Mouse (Mus musculus) frontal cortex, postnatal 10 days (tissue): ENCODE data around the gene Syt8.

ENCODE experiments used
- DNase-seq, 2 experiments: peaks; one replicate each; pipeline ENCODE4 v3.0.0; 2022; ENCODE audit warnings: low spot score in 2 of 2, mixed read lengths in 1 of 2

The Syt8 gene

GRCm38 (mm10) chr7:142476271-142476670 lies 41.6 kb downstream of the Syt8 start:
- DNase-seq = no peak

- peak in 1 of 2 experiments; percentile 31 for DNase-seq
Observed at GRCm38 (mm10) chr7:142476795-142477452, 42.3 kb downstream of the Syt8 start.

DNA sequence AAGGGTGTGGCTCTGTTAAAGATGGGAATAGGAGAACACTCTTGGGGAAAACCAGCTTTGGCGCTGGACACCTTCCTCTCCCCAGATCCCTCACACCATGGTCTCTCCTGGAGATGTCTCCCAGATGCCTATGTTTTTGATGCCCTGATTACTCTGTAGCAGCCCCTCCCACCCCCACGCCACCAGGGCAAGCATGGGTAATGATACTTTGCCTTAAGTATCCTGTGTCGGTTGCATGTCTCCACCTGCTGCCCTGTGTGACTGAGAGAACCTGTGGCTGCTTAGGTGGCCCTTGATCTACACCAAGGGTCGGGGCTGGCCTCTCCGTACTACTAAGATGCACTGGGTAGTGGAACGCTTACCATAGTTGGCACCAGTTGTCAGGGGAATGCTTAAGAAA lies 43.4 kb downstream of the Syt8 start:
- DNase-seq = no peak

DNA sequence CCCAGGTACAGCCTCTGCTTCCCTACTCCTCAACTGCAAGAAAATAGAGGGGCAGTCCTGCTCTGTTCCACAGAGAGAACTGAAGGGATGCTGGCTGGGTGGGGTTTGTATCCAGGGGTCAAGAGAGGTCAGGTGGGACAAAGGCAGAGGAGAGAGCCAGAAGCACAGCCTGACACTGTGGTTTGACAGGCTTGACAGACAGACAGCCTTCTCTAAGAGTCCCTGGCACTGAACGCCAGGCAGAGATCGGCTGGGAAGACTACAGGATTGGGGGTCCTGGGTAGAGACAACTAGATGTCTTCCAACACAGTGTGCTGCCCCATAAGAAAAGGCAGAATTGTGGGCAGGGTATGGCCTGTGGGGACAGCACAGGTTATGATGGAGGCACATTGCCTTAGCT lies 43.9 kb downstream of the Syt8 start:
- DNase-seq = no peak

DNA sequence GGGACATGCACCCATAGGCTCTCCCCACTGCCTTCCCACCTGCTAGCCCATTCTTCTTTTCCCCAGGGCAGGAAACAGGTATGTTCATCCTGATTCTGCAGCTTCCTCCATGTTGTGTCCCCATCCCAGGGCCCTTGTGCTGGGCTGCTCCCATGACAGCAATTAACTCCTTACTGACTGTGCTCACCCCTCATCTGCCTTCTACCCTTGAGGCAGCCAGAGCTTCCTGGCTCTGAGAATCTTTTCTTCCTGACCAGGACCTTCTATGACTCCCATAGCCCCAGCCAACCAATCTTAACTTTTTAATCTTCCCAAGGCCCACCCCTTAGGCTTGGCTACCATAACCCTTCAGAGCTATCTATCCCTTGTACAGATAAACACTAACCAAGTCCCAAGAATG lies 44.7 kb downstream of the Syt8 start:
- DNase-seq = no peak

DNA sequence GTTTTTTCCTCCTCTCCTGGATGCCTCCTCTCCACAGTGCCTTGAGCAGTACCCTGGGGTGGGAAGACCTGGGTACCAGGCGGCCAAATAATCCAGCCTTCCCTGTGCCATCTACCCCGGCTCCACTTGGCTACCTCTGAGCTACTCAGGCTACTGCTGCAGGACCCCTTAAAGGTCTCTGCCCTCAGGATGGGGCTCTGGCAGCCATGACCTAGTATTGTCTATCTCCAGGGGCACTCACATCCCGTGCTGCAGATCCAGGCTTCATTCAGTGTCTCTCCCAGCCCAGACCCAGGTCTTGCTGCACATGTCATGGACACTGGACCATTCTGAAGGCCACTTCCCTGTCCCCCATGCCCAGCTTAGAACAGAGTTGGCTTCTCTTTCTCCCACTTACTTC lies 45.2 kb downstream of the Syt8 start:
- DNase-seq = no peak

DNA sequence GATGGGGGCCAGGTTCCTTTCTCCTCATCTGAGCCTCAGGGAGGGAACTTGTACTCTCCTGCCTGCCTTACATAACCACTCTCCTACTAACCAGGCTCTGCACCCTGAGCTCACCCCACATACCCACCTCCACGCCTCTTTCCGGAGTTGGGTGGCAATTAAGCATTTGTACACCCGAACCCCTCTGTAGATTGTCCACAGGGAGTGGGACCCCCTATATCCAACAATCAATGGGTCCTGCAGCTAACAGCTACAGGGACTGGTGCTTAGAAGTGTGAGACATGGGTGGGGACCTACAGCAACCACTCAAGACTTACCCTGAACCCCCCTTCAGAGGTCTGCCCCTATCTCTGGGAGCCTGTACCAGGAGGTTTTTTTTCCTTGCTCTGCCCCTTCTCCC lies 46.0 kb downstream of the Syt8 start:
- no peak for DNase-seq

GRCm38 (mm10) chr7:142481186-142481567 lies 46.5 kb downstream of the Syt8 start:
- peak in 1 of 2 experiments; percentile 43 for DNase-seq

- DNase-seq = no peak
Observed at GRCm38 (mm10) chr7:142481568-142482255, 47.1 kb downstream of the Syt8 start.

DNA sequence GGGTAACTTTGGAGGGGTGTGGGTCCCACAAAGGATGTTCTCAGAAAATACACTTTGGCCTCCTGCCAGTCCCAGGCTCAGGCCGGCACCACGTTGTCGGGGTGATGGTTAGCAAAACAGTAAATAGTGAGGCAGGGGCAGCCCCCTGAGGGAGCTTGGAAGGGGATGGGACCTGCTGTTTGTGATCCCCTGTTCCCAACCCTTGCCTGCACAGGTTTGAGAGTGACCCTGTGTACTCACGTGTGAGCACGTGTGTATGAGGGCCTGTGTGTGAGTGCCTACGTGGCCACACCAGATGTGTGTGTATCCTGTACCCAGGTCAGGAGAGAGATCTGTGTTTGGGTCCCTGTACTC lies 47.6 kb downstream of the Syt8 start:
- no peak for DNase-seq

GRCm38 (mm10) chr7:142483136-142483535 lies 48.5 kb downstream of the Syt8 start:
- DNase-seq = no peak

DNA sequence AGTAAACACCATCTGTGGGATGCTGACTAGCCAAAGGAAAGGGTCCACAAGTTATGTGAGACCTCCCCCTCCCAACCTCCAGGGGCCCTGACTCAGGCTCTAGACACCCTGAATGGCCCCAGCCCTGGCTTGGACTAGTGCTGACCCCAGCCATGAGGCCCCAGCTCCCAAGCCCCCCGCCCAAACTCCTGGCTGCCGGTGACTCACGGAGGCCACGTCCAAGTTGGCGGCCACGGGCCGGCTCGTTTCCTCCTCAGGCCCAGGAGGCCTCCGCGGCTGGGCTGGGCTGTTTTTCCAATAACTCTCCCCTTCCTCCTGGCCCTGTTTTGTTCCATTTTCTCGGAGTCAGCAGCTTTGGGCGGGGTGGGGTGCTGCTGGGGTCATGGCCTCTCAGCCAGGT lies 50.1 kb downstream of the Syt8 start:
- no peak for DNase-seq

- DNase-seq = no peak
Observed at GRCm38 (mm10) chr7:142486751-142487162, 52.1 kb downstream of the Syt8 start.

- peak in 1 of 2 experiments; percentile 47 for DNase-seq
Observed at GRCm38 (mm10) chr7:142487341-142487859, 52.8 kb downstream of the Syt8 start.

DNA sequence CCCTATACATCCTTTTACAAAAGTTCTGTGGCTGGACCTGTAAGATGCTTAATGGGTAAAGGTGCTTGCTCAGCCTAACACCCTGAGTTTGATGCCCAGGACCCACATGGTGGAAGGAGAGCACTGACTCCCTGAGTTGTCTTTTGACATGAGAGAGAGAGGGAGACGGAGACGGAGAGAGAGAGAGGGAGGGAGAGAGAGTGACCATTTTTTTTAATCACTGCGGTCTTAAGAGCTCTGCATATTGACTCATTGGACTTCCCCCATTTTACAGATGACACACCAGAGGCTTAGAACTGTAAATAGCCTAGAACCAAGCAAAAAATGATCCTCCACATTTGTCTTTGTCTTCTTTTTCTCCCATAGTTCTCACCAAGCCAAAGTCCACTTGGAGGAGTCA lies 53.4 kb downstream of the Syt8 start:
- no peak for DNase-seq
